Mouse (Mus musculus): ENCODE results near the gene Tlk1.

DNA sequence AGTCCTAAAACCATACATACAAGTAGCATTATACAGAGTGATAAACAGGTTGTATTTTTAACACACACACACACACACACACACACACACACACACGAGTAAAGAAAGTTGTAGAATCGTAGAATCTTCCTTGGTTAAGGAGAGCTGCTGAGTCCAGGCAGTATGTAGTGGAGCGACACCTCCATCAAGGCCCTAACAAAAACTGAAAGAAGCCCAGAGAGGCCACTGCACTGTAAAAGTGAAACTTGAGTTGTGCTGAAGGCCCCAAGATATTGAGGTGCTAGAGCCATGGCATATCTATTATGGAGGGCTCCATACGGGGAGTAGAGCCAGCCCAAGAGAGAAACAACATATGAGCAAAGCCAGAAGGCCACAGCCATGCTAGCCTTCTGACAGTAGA lies 32.3 kb downstream of the Tlk1 start:
- TF ChIP-seq CTCF (IDR thresholded peaks at IDR 0.05) (no peak), POLR2A (IDR thresholded peaks at IDR 0.05; ENCODE audit: insufficient read depth, low read depth, low read length) (no peak), EP300 (IDR thresholded peaks at IDR 0.05; ENCODE audit: insufficient read depth, low read depth, low read length) (no peak)
